Mouse (Mus musculus) G1E (cell line): ENCODE data around the gene 4931429L15Rik.

Source experiments
- CTCF ChIP-seq: IDR thresholded peaks from 2 replicates; pipeline ENCODE4 v1.5.1; 2012; ENCODE audit warnings: low read depth, low read length, inconsistent platforms, mixed read lengths
- GATA1 ChIP-seq: IDR thresholded peaks from 2 replicates; pipeline ENCODE4 v1.6.1; 2012; ENCODE audit warnings: borderline replicate concordance, low read length, inconsistent platforms, mixed read lengths

- TF ChIP-seq CTCF (no peak), GATA1 (no peak)
Observed at GRCm38 (mm10) chr9:46328572-46329249, 8.9 kb upstream of the 4931429L15Rik start.
